Mouse (Mus musculus): ENCODE results near the gene Gm11020. TPM values are rescaled to one million over a fixed set of nuclear protein-coding genes. Genes with fewer than 3 reads are reported as not detected.

Gm11020 gene
- total and polyA plus RNA-seq, 3 experiments: not detected

DNA sequence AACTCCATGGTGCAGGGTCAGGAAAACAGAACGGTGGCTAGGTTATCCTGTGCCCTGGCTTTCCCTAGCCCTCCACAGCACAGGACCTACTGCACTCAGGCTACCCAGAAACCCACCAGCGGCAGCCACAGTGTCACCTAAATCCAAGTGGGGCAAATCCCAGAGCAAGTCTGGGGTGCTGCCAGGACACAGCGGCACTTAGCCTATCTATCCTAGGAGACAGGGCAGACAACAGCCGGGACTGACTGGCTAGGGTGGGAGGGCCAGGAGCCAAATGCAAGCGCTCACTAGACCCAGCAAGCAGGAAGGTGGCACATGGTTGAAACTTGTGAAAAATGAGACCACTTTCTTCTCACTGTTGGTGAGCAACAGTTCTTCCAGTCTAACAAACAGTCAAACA, 27.6 kb downstream of the Gm11020 start:
- no peaks in the 10 kb centered on the region for H3K36me3 ChIP-seq (ENCODE audit: control insufficient read depth in 1 of 2, insufficient read depth in 2 of 2, low read length in 2 of 2)
- no peaks in the 10 kb centered on the region for H3K27me3 ChIP-seq (ENCODE audit: control insufficient read depth in 1 of 2, insufficient read depth in 2 of 2, low read length in 2 of 2)
- no peaks in the 10 kb centered on the region for H3K9me3 ChIP-seq (replicated peaks; ENCODE audit: insufficient read depth, low read length)
- no peak overlapping the region for H3K4me3 ChIP-seq (ENCODE audit: control insufficient read depth in 1 of 2, insufficient read depth in 1 of 2, low read depth in 2 of 2, low read length in 2 of 2)
- H3K9ac ChIP-seq (ENCODE audit: control insufficient read depth, low read depth, low read length, poor library complexity, severe bottlenecking): no peak overlapping the region
- TF ChIP-seq NRF1 (IDR thresholded peaks at IDR 0.05; ENCODE audit: insufficient read depth, low read depth, low read length, poor library complexity, severe bottlenecking) (no peak), RAD21 (IDR thresholded peaks at IDR 0.05; ENCODE audit: low read depth, low read length) (no peak), TBP (IDR thresholded peaks at IDR 0.05; ENCODE audit: low read depth, low read length) (no peak), ELF1 (IDR thresholded peaks at IDR 0.05; ENCODE audit: low read depth, low read length) (no peak), TCF12 (IDR thresholded peaks at IDR 0.05; ENCODE audit: low read depth, low read length) (no peak), EP300 (IDR thresholded peaks at IDR 0.05; ENCODE audit: low read depth in 1 of 2, low read length in 2 of 2) (no peak), TAL1 (IDR thresholded peaks at IDR 0.05; ENCODE audit: low read length) (no peak), GABPA (IDR thresholded peaks at IDR 0.05; ENCODE audit: low read depth, low read length) (no peak), MEF2A (IDR thresholded peaks at IDR 0.05; ENCODE audit: extremely low read depth, insufficient replicate concordance, low read depth, low read length, poor library complexity, severe bottlenecking) (no peak), ZKSCAN1 (IDR thresholded peaks at IDR 0.05; ENCODE audit: low read depth, low read length) (no peak), NELFE (IDR thresholded peaks at IDR 0.05; ENCODE audit: low read depth, low read length) (no peak), E2F4 (IDR thresholded peaks at IDR 0.05; ENCODE audit: borderline replicate concordance, low read depth, low read length) (no peak), BHLHE40 (IDR thresholded peaks at IDR 0.05; ENCODE audit: borderline replicate concordance, low read depth, low read length) (no peak), KAT2A (conservative IDR thresholded peaks at IDR 0.05; ENCODE audit: low read depth, low read length) (no peak), JUND (IDR thresholded peaks at IDR 0.05; ENCODE audit: low read depth, low read length) (no peak), ZMIZ1 (IDR thresholded peaks at IDR 0.05; ENCODE audit: low read depth, low read length) (no peak), CHD1 (IDR thresholded peaks at IDR 0.05; ENCODE audit: low read depth, low read length) (no peak), POLR2AphosphoS5 (IDR thresholded peaks at IDR 0.05; ENCODE audit: borderline replicate concordance, low read depth, low read length) (no peak), USF1 (IDR thresholded peaks at IDR 0.05; ENCODE audit: low read depth, low read length) (no peak)
- no peak overlapping the region for H3K27ac ChIP-seq (ENCODE audit: control insufficient read depth, low read depth, low read length)
- H3K79me2 ChIP-seq (ENCODE audit: control insufficient read depth, insufficient read depth, low read length, poor library complexity): no peaks in the 10 kb centered on the region
- H3K4me1 ChIP-seq (ENCODE audit: control insufficient read depth in 1 of 2, insufficient read depth in 2 of 2, low read length in 2 of 2): no peaks in the 10 kb centered on the region
- DNase-seq (ENCODE audit: low read depth, low spot score): no peak

DNA sequence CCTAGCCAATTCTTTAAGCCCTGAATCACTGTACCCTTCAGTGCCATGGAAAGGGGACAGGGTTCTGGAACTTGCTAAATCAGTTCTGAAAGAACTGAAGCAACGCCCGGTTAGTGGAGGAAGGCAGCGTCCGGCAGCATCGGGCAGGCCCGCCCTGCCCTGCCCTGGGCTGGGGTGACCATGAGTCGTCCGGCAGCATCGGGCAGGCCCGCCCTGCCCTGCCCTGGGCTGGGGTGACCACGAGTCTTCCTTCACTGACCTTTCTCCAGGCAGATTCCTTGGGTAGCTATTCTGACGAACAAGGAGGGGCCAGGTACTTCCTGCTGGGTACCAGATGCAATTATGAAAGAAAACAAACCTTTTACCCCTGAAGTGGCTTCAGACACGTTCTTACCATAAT, 28.7 kb downstream of the Gm11020 start:
- Histone ChIP-seq H3K36me3 (ENCODE audit: control insufficient read depth in 1 of 2, insufficient read depth in 2 of 2, low read length in 2 of 2) (no peaks in the 10 kb centered on the region), H3K27ac (ENCODE audit: control insufficient read depth, low read depth, low read length) (no peak overlapping the region), H3K9me3 (replicated peaks; ENCODE audit: insufficient read depth, low read length) (no peaks in the 10 kb centered on the region), H3K27me3 (ENCODE audit: control insufficient read depth in 1 of 2, insufficient read depth in 2 of 2, low read length in 2 of 2) (no peaks in the 10 kb centered on the region), H3K9ac (ENCODE audit: control insufficient read depth, low read depth, low read length, poor library complexity, severe bottlenecking) (no peak overlapping the region), H3K4me3 (ENCODE audit: control insufficient read depth in 1 of 2, insufficient read depth in 1 of 2, low read depth in 2 of 2, low read length in 2 of 2) (no peak overlapping the region), H3K79me2 (ENCODE audit: control insufficient read depth, insufficient read depth, low read length, poor library complexity) (no peaks in the 10 kb centered on the region), H3K4me1 (ENCODE audit: control insufficient read depth in 1 of 2, insufficient read depth in 2 of 2, low read length in 2 of 2) (no peaks in the 10 kb centered on the region)
- no peak for TF ChIP-seq MXI1 (IDR thresholded peaks at IDR 0.05; ENCODE audit: low read depth, low read length)
- no peak for TF ChIP-seq ZNF384 (IDR thresholded peaks at IDR 0.05; ENCODE audit: low read depth, low read length)
- no peak for TF ChIP-seq MYC (IDR thresholded peaks at IDR 0.05; ENCODE audit: low read depth, low read length)
- no peak for TF ChIP-seq TBP (IDR thresholded peaks at IDR 0.05; ENCODE audit: low read depth, low read length)
- TF ChIP-seq SMC3 (IDR thresholded peaks at IDR 0.05; ENCODE audit: low read depth, low read length): no peak
- no peak for TF ChIP-seq NELFE (IDR thresholded peaks at IDR 0.05; ENCODE audit: low read depth, low read length)
- TF ChIP-seq GATA1 (IDR thresholded peaks at IDR 0.05; ENCODE audit: low read depth, low read length): no peak
- no peak for TF ChIP-seq E2F4 (IDR thresholded peaks at IDR 0.05; ENCODE audit: borderline replicate concordance, low read depth, low read length)
- TF ChIP-seq MAZ (IDR thresholded peaks at IDR 0.05; ENCODE audit: low read depth, low read length): no peak
- no peak for TF ChIP-seq TCF12 (IDR thresholded peaks at IDR 0.05; ENCODE audit: low read depth, low read length)
- no peak for TF ChIP-seq ZC3H11A (IDR thresholded peaks at IDR 0.05; ENCODE audit: low read depth, low read length)
- no peak for TF ChIP-seq POLR2A (IDR thresholded peaks at IDR 0.05; ENCODE audit: control insufficient read depth in 1 of 2, insufficient read depth in 1 of 2, low read depth in 1 of 2, low read length in 2 of 2, poor library complexity in 1 of 2)
- TF ChIP-seq KAT2A (conservative IDR thresholded peaks at IDR 0.05; ENCODE audit: low read depth, low read length): no peak
- no peak for TF ChIP-seq BHLHE40 (IDR thresholded peaks at IDR 0.05; ENCODE audit: borderline replicate concordance, low read depth, low read length)
- no peak for TF ChIP-seq POLR2AphosphoS5 (IDR thresholded peaks at IDR 0.05; ENCODE audit: borderline replicate concordance, low read depth, low read length)
- TF ChIP-seq MEF2A (IDR thresholded peaks at IDR 0.05; ENCODE audit: extremely low read depth, insufficient replicate concordance, low read depth, low read length, poor library complexity, severe bottlenecking): no peak
- TF ChIP-seq NRF1 (IDR thresholded peaks at IDR 0.05; ENCODE audit: insufficient read depth, low read depth, low read length, poor library complexity, severe bottlenecking): no peak
- TF ChIP-seq EP300 (IDR thresholded peaks at IDR 0.05; ENCODE audit: low read depth in 1 of 2, low read length in 2 of 2): no peak
- no peak for TF ChIP-seq TAL1 (IDR thresholded peaks at IDR 0.05; ENCODE audit: low read length)
- DNase-seq (ENCODE audit: low read depth, low spot score): no peak
